Mouse (Mus musculus): ENCODE measurements around the gene Hecw2.

DNA sequence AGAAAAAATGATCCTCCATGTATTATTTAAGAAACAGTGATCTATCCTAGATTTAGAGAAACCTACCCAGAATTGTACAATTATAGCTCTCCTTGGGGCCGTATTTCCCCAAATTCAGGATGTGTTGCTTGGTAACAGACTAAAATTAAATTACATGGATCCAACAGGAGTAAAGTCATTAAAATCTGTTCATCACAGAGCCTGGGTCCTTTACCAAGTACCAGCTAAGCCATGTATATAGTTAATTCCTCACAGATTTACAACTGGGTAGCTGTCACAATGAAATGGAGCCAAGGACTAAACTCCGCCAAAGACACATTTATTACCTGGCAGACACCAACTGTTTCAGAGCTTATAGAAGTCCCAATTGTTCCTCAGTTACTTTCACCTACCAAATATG, 72.4 kb downstream of the Hecw2 start:
- TF ChIP-seq CTCF (IDR thresholded peaks at IDR 0.05; ENCODE audit: borderline replicate concordance, insufficient read depth, low read depth, low read length) = no peak
- TF ChIP-seq POLR2A (IDR thresholded peaks at IDR 0.05; ENCODE audit: borderline replicate concordance, insufficient read depth, low read length) = no peak
